11 mouse cellular contexts compared by ENCODE assay signal in the genomic region with DNA sequence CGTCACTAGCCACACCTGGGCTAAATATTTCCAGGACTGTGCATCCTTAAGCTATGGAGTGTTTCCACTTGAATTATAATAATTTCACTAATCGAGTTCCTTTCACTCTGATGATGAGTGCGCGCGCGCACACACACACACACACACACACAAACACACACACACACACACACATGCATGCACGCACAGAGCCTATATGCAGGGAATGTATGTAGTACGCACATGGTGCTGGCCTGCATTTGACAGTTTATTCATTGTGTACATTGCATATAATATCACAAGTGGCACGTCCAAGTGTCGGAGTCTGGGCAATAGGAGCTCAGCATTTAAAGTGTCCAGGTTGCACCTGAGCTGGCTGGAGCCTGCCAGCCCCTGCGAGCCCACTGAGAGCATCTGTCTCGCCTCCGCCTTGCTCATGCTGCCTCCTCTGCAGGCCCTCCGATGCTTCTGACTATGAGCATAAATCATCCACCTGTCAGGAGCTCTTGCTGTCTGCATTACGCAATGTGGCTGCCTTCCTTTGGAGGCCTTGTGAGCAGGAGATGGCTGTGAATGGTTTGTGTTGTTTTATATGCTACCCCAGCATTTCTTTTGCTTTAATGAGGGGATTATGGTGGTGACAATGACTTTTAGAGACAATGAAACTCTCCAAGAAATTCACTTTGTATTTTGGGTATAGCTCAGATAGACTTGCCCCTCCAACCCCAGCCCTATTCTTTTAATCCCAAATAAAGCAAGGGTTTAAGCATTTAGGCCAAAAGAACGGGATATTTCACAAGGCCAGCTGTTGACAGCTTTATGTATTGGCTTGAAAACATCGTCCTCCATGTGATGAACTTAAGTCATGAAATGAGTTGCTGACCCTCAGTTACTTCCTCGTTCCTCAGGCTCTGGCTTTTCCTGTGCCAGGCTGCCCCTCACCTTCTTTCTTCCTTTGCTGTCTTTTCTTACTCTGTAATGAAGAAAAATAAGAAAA.
A peak's percentile ranks its signal among the peaks of the same experiment; 100 is the strongest.
DNase-seq lines count a peak whose midpoint lies in the region.
"Had no signal": no experiment of that assay in that cellular context is flagged by ENCODE, and none has a peak within 500 bp of the region (broad histone marks: within the 10 kb centered on the region; RNA-seq: fewer than 3 reads in every experiment).

No protein-coding gene starts in this region.

- intact Hi-C loops in left cerebral cortex, postnatal 4 days (cut with DNase I) = no loop called here
- intact Hi-C loops in left cerebral cortex, postnatal 14 days (cut with DNase I) = no loop called here

- peak; percentile 42 for DNase-seq in left cerebral cortex, postnatal 4 days
- no peak for DNase-seq in left cerebral cortex, postnatal 14 days (ENCODE audit: low spot score in 2 of 2)
- DNase-seq in 3T3-L1 (ENCODE audit: low read depth, low spot score) = peak; percentile 39
- DNase-seq in adrenal gland, adult 2 months = peak; percentile 80
- peak; percentile 65 for DNase-seq in embryo, embryonic 11 days
- DNase-seq in layer of hippocampus, postnatal 10 days (ENCODE audit: low spot score in 2 of 2) = no peak
- DNase-seq in testis, postnatal 14 days (ENCODE audit: low spot score) = no peak
- DNase-seq in spleen, adult 12 weeks (ENCODE audit: low spot score) = no peak
- DNase-seq: heart, adult 18-20 months; layer of hippocampus, adult 9-11 months; right cerebral cortex, postnatal 25 days had no signal

Comparison
In these comparisons a context has a peak if more than half of its experiments do, and no peak if none do; other contexts are left out.
1. DNase-seq: peak in left cerebral cortex, postnatal 4 days (single experiment), 3T3-L1 (single experiment), adrenal gland, adult 2 months (single experiment) and embryo, embryonic 11 days (single experiment); none in left cerebral cortex, postnatal 14 days (0 of 2), layer of hippocampus, postnatal 10 days (0 of 2), testis, postnatal 14 days (single experiment) and spleen, adult 12 weeks (single experiment).